Mouse (Mus musculus) forebrain, embryonic 14.5 days (tissue): ENCODE results near the gene Zfp575. TPM values are rescaled to one million over a fixed set of nuclear protein-coding genes. Genes with fewer than 3 reads are reported as not detected.

ENCODE experiments used
- ATAC-seq: fragments of 200-750 bp; cut with Nextera tagmentation; 2 replicates; pipeline ENCODE4 v1.8.0; 2017; ENCODE audit warnings: mild to moderate bottlenecking, moderate library complexity
- DNase-seq: peaks from one replicate; pipeline ENCODE4 v3.0.0-alpha.2; 2015; ENCODE audit warnings: low spot score
- H3K27ac ChIP-seq: fragments of 300-500 bp; sonication (generic); 2 replicates; pipeline ENCODE4 v1.5.1; 2014; ENCODE audit warnings: low read depth, mild to moderate bottlenecking, control low read depth, low read length, moderate library complexity
- H3K27me3 ChIP-seq: fragments of 300-500 bp; sonication (generic); replicated peaks from 2 replicates; pipeline ENCODE4 v1.6.1; 2014; ENCODE audit warnings: low read length, control low read depth, mixed read lengths; ENCODE audit not compliant: control insufficient read depth, insufficient read depth
- H3K36me3 ChIP-seq: fragments of 300-500 bp; sonication (generic); 2 replicates; pipeline ENCODE4 v1.6.1; 2014; ENCODE audit warnings: low read length, control low read depth; ENCODE audit not compliant: control insufficient read depth, insufficient read depth
- H3K4me1 ChIP-seq: fragments of 300-500 bp; sonication (generic); 2 replicates; pipeline ENCODE4 v1.6.1; 2014; ENCODE audit warnings: antibody characterized with exemption, low read length, control low read depth; ENCODE audit not compliant: control insufficient read depth, insufficient read depth
- H3K4me2 ChIP-seq: fragments of 300-500 bp; sonication (generic); 2 replicates; pipeline ENCODE4 v1.6.1; 2014; ENCODE audit warnings: mild to moderate bottlenecking, control low read depth, low read length
- H3K4me3 ChIP-seq: fragments of 300-500 bp; sonication (generic); 2 replicates; pipeline ENCODE4 v1.5.1; 2014; ENCODE audit warnings: low read depth, low read length, control low read depth
- H3K9ac ChIP-seq: fragments of 300-500 bp; sonication (generic); 2 replicates; pipeline ENCODE4 v1.6.1; 2014; ENCODE audit warnings: mild to moderate bottlenecking, low read length, control low read depth, moderate library complexity
- H3K9me3 ChIP-seq: fragments of 300-500 bp; sonication (generic); replicated peaks from 2 replicates; pipeline ENCODE4 v1.6.1; 2016; ENCODE audit warnings: low read length, control low read depth, mixed read lengths; ENCODE audit not compliant: control insufficient read depth
- WGBS: fragments of 180-500 bp; shearing (Covaris S2); extraction: QIAGEN DNeasy Blood & Tissue Kit; methylation state at CpG from one replicate; pipeline ENCODE4 v1.1.7; 2014; 5-methylcytosine and 5-hydroxymethylcytosine counted together
- polyA plus RNA-seq: library from polyadenylated mRNA; unstranded; fragments of >200 nt; fragmentation: Nextera tagmentation; extraction: Ambion mirVana; gene quantifications from 2 replicates; pipeline ENCODE4 v1.2.1, GENCODE M21; 2014

The Zfp575 gene
- polyA plus RNA-seq, 1 experiment from 2014 or later: 3.3 TPM

DNA sequence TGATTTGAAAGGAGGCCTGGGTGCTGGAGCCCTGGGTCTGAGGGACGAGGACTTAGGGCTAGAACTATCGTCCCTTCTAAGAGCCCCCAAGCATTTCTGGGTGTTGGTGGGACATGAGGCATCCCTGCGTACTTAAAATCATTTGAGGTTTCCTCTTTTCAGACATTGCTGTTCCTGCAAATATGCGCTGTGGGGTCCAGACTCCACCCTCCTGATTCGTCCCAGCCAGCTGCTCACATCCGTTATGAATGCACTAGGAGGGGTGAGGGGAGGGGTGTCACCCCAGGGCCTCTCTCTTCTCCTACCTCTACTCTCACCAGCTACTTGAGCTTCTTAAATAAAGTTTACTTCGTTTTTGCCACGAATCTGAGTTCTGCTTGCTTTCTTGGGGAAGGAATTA, 21.1 kb upstream of the Zfp575 start:
- WGBS: 71% methylated on average over 8 of the region's 8 CpGs
- ATAC-seq: no peak
- Histone ChIP-seq H3K36me3 (no peaks in the 10 kb centered on the region), H3K27me3 (peaks cover 38% of the 10 kb centered on the region), H3K9ac (no peak overlapping the region), H3K9me3 (no peaks in the 10 kb centered on the region), H3K4me3 (no peak overlapping the region), H3K4me1 (peaks cover 10% of the 10 kb centered on the region; the same call in 1 of the 2 replicates), H3K27ac (no peak overlapping the region), H3K4me2 (no peak overlapping the region)
- no peak for DNase-seq

DNA sequence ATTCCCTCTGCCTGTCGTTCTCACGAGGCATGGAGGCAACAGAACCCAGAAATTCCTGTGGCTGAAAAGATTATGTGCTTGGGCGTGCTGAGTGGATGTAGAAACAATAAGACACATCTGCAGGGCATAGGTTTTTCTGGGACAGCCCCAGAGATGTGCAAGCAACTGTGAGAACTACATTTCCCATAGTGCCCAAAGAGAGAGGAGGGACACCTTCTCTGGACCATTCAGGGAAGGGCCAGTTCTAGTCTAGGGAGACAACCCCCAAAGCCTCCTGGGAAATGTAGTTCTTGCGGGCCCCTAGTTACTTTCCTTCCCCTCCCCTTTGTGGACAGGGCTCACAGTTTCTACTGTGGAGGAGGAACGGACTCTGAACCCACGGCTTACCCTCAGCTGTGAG, 20.6 kb upstream of the Zfp575 start:
- Histone ChIP-seq H3K27ac (no peak overlapping the region), H3K4me3 (no peak overlapping the region), H3K4me2 (no peak overlapping the region), H3K9ac (no peak overlapping the region), H3K4me1 (peaks cover 10% of the 10 kb centered on the region; the same call in 1 of the 2 replicates), H3K27me3 (peaks cover 33% of the 10 kb centered on the region), H3K9me3 (no peaks in the 10 kb centered on the region), H3K36me3 (no peaks in the 10 kb centered on the region)
- peak; percentile 91 for ATAC-seq
- peak; percentile 80 for DNase-seq
- 59% methylated on average over 6 of the region's 6 CpGs for WGBS

DNA sequence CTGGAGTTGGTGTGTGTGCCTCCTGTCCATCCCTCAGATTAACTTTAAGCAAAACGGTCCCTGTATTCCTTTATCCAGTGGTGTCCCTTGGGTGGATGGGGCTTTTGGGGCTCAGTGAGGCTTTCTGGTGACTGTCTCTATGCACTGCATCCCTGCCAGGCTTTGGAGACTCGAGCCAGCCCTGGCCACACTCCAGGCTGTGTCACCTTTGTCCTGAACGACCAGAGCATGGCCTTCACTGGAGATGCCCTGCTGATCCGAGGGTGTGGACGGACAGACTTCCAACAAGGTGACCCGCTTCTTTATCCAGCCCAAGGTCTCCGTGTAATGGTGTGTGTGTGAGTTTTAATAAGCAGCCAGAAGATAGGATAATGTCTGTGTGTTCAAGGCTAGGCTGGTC, 18.6 kb upstream of the Zfp575 start:
- ATAC-seq (no peak), DNase-seq (no peak)
- Histone ChIP-seq H3K4me3 (no peak overlapping the region), H3K4me1 (peaks cover 6% of the 10 kb centered on the region; the same call in 1 of the 2 replicates), H3K9me3 (no peaks in the 10 kb centered on the region), H3K9ac (no peak overlapping the region), H3K4me2 (no peak overlapping the region), H3K27me3 (peaks cover 17% of the 10 kb centered on the region), H3K36me3 (no peaks in the 10 kb centered on the region), H3K27ac (no peak overlapping the region)
- 84% methylated on average over 7 of the region's 7 CpGs for WGBS

DNA sequence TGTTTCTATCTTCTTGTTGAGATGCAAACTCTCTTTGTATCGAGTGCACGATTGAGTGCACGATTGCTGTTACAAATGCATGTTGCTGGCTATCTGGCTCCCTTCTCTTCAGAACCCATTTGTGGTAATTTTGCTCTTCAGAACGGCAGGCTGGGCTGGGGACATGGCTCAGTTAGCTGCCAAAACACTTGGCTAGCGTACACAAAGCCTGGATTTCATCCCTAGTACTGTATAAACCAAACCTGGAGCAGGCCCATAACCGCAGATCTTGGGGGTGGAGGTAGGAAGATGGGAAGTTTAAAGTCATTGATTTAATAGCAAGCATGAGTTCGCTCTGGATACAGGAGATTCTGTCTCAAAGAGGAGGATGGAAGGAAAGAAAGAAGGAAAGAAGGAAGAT, 18.1 kb upstream of the Zfp575 start:
- no peaks in the 10 kb centered on the region for H3K36me3 ChIP-seq
- H3K4me2 ChIP-seq: no peak overlapping the region
- H3K9ac ChIP-seq: no peak overlapping the region
- no peak overlapping the region for H3K4me3 ChIP-seq
- no peak for DNase-seq
- no peak for ATAC-seq
- H3K27ac ChIP-seq: no peak overlapping the region
- WGBS: 84% methylated on average over 7 of the region's 7 CpGs
- H3K27me3 ChIP-seq: peaks cover 12% of the 10 kb centered on the region
- H3K4me1 ChIP-seq: peaks cover 3% of the 10 kb centered on the region; the same call in 1 of the 2 replicates
- H3K9me3 ChIP-seq: no peaks in the 10 kb centered on the region

DNA sequence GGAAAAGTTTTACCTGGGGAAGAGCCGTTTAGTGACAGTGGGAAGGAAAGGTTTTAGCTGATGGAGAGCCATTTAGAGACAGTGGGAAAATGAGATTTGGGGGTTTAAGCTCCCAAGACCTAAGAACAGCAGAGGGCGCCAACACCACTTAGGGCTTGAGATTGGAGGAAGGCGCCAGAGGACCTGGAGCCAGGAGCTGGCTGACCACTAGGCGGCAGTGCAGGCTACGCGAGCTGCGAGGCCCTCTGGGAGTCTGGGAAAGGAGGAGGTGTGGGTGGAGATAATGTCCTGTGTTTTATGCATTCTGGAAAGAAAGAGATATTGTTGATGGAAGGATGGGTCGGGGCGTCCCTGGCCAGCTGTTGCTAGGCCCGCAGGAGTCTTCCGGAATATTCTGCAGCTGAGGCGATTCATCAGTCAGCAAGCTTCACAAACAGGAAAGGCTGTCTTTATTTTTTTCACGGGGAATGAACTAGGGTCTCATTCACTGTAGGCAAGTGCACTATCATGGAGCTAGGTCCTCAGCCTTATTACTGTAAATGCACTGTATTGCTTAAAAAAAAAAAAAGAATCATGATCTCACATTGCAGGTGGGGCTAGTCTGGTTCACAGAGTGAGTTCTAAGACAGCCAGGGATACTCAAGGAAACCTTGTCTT, 13.6 kb upstream of the Zfp575 start:
- H3K4me2 ChIP-seq: peak overlapping the region; percentile 37
- H3K27me3 ChIP-seq: no peaks in the 10 kb centered on the region
- peak overlapping the region; percentile 3; the same call in 1 of the 2 replicates for H3K4me3 ChIP-seq
- 6% methylated on average over 13 of the region's 13 CpGs for WGBS
- no peak overlapping the region for H3K27ac ChIP-seq
- ATAC-seq: peak; percentile 96
- no peaks in the 10 kb centered on the region for H3K36me3 ChIP-seq
- peak; percentile 98 for DNase-seq
- no peaks in the 10 kb centered on the region for H3K4me1 ChIP-seq
- peak overlapping the region; percentile 45; the same call in 1 of the 2 replicates for H3K9ac ChIP-seq
- no peaks in the 10 kb centered on the region for H3K9me3 ChIP-seq

DNA sequence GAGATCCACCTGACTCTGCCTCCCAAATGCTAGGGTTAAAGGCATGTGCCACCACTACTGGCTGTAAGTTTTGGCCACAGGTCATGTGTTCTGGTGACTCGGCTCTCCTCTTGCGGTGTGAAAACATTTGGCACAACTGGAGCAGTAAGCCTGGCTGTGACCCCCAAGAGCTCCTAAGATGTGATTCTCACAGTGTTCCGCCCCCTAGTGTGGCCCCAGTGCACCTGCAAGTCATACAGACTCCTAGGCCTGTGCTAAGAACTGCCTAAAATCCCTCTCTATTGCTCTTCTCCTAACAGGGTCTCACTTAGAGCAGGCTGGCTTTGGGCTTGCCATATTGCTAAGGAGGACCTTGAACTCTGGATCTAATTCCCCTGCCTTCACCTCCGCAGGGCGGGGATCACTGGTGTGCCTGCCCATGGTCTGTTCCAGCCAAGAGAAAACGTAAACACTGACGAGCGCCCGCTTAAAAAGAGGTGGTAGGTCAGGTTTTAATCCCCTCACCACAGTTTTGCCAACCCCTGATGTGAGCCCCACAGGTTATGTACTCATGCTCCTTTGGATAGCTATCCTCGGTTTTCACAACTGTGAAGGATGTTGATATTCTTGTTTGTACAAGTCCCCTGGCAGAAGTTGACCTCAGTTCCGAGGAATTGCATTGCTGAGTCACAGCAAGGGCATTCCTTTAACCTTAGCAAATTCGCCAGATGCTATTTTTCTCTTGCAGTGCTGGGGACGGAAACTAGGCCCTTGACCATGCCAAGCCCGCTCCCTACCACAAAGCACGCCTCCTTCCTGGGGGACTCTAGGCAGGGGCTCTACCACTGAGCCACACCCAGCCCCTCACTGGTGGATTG, 12.0 kb upstream of the Zfp575 start:
- Histone ChIP-seq H3K27ac (no peak overlapping the region), H3K4me2 (no peak overlapping the region), H3K9me3 (no peaks in the 10 kb centered on the region), H3K36me3 (no peaks in the 10 kb centered on the region), H3K4me1 (peaks cover 1% of the 10 kb centered on the region; the same call in 1 of the 2 replicates), H3K9ac (no peak overlapping the region), H3K27me3 (no peaks in the 10 kb centered on the region), H3K4me3 (no peak overlapping the region)
- WGBS: 79% methylated on average over 15 of the region's 15 CpGs
- ATAC-seq (no peak), DNase-seq (no peak)

DNA sequence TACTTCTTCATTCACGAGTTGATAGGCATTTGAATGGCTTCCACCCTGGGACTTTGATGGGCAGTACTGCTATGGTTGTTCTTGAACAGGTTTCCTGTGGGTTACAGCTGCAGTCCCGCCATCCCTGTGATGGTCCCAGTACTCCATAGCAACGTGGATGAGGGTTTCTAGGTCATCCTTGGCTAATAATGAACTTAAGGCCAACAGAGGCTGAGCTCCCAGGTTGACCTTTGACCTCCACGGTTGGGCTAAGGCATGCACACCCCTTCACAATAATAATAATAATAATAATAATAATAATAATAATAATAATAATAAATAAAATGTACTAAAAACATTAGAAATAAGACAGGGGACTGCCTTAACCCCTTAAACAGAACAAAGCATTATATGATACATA, 10.7 kb upstream of the Zfp575 start:
- Histone ChIP-seq H3K4me3 (no peak overlapping the region), H3K36me3 (no peaks in the 10 kb centered on the region), H3K4me2 (no peak overlapping the region)

DNA sequence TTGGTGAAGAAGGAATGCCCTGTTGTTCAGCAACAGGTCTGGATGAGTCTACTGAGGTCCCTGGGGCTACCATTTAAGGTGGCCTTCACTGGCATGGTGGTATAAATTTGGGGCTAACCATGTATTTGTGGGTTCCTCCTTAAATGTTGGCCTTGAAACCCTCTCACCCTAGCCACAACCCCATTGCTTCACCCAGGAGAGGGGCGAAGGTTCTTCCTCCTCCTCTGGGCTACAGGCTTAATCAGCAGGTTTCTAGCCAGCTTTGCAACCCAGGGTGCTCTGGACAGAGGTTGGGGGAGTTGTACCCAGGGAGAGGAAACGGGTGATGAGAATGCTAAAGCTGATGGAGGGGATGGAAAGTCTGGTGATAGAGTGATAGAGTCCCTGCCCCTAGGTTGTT, 8.0 kb upstream of the Zfp575 start:
- Histone ChIP-seq H3K27ac (no peak overlapping the region), H3K4me2 (no peak overlapping the region), H3K4me1 (peaks cover 7% of the 10 kb centered on the region; the same call in 1 of the 2 replicates), H3K9me3 (no peaks in the 10 kb centered on the region), H3K27me3 (no peaks in the 10 kb centered on the region), H3K4me3 (no peak overlapping the region), H3K36me3 (no peaks in the 10 kb centered on the region), H3K9ac (no peak overlapping the region)
- ATAC-seq (no peak), DNase-seq (no peak)
- 74% methylated on average over 2 of the region's 2 CpGs for WGBS

More for the DNA sequence above, 10.7 kb upstream of the Zfp575 start:
- 70% methylated on average over 4 of the region's 4 CpGs for WGBS
- ATAC-seq: no peak
- Histone ChIP-seq H3K9me3 (no peaks in the 10 kb centered on the region), H3K27me3 (no peaks in the 10 kb centered on the region), H3K27ac (no peak overlapping the region), H3K9ac (no peak overlapping the region), H3K4me1 (peaks cover 7% of the 10 kb centered on the region; the same call in 1 of the 2 replicates)
- DNase-seq: no peak
